Mouse (Mus musculus): ENCODE measurements at regions not wholly inside any gene's neighbourhood (a gene's known extent, or its start where the extent isn't known, plus 50 kb on each side); places are given as distances from the start of the nearest gene placed in this dataset.

GRCm38 (mm10) chr2:75456272-75456671, 202.8 kb upstream of the Hnrnpa3 start:
- DNase-seq (ENCODE audit: low spot score) = no peak
- WGBS = 50% methylated on average over 1 of the region's 1 CpGs
- no peak overlapping the region for H3K4me3 ChIP-seq
- no peaks in the 10 kb centered on the region for H3K9me3 ChIP-seq
- H3K27ac ChIP-seq = no peak overlapping the region
- no peaks in the 10 kb centered on the region for H3K27me3 ChIP-seq (ENCODE audit: insufficient read depth, poor library complexity, severe bottlenecking)
- H3K4me1 ChIP-seq = no peaks in the 10 kb centered on the region
- H3K36me3 ChIP-seq = no peaks in the 10 kb centered on the region

GRCm38 (mm10) chr2:75457423-75457822, 201.6 kb upstream of the Hnrnpa3 start:
- Histone ChIP-seq H3K9me3 (no peaks in the 10 kb centered on the region), H3K4me1 (no peaks in the 10 kb centered on the region), H3K36me3 (no peaks in the 10 kb centered on the region), H3K27ac (no peak overlapping the region), H3K4me3 (no peak overlapping the region), H3K27me3 (ENCODE audit: insufficient read depth, poor library complexity, severe bottlenecking) (no peaks in the 10 kb centered on the region)
- DNase-seq (ENCODE audit: low spot score) = no peak
- 86% methylated on average over 3 of the region's 3 CpGs for WGBS

DNA sequence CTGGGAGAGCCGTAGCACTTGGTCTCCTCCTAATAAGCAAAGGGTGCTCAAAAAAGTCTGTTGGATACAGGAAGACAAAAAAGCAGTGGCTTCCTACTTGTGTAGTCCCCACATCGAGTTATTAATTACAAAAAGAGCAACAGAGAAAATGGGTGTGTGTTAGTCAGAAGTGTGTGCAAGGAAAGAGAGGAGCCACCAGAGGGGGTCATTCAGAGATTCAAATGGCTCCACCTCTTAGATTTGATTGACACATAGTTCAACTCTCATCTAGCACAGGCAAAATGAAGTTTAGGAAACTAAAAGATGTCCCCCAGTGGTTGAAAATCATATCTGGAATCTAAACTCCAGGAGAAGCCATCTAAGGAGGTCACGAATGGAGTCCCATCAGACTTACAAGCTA, 200.2 kb upstream of the Hnrnpa3 start:
- Histone ChIP-seq H3K27me3 (ENCODE audit: insufficient read depth, poor library complexity, severe bottlenecking) (no peaks in the 10 kb centered on the region), H3K4me3 (no peak overlapping the region), H3K27ac (no peak overlapping the region), H3K36me3 (no peaks in the 10 kb centered on the region), H3K4me1 (no peaks in the 10 kb centered on the region), H3K9me3 (no peaks in the 10 kb centered on the region)
- WGBS = 84% methylated on average over 3 of the region's 3 CpGs
- DNase-seq (ENCODE audit: low spot score) = no peak

- Histone ChIP-seq H3K9me3 (no peaks in the 10 kb centered on the region), H3K36me3 (no peaks in the 10 kb centered on the region), H3K4me3 (no peak overlapping the region), H3K27me3 (ENCODE audit: insufficient read depth, poor library complexity, severe bottlenecking) (no peaks in the 10 kb centered on the region), H3K4me1 (no peaks in the 10 kb centered on the region), H3K27ac (no peak overlapping the region)
- DNase-seq (ENCODE audit: low spot score) = no peak
- WGBS = 84% methylated on average over 5 of the region's 5 CpGs
Measured at GRCm38 (mm10) chr2:75460419-75460818, 198.6 kb upstream of the Hnrnpa3 start.

GRCm38 (mm10) chr2:75461019-75461418, 198.0 kb upstream of the Hnrnpa3 start:
- WGBS = 80% methylated on average over 5 of the region's 5 CpGs
- Histone ChIP-seq H3K36me3 (no peaks in the 10 kb centered on the region), H3K4me1 (no peaks in the 10 kb centered on the region), H3K4me3 (no peak overlapping the region), H3K27me3 (ENCODE audit: insufficient read depth, poor library complexity, severe bottlenecking) (no peaks in the 10 kb centered on the region), H3K9me3 (no peaks in the 10 kb centered on the region), H3K27ac (no peak overlapping the region)
- no peak for DNase-seq (ENCODE audit: low spot score)

GRCm38 (mm10) chr2:75461421-75461991, 197.6 kb upstream of the Hnrnpa3 start:
- no peaks in the 10 kb centered on the region for H3K27me3 ChIP-seq (ENCODE audit: insufficient read depth, poor library complexity, severe bottlenecking)
- WGBS = 81% methylated on average over 10 of the region's 10 CpGs

DNA sequence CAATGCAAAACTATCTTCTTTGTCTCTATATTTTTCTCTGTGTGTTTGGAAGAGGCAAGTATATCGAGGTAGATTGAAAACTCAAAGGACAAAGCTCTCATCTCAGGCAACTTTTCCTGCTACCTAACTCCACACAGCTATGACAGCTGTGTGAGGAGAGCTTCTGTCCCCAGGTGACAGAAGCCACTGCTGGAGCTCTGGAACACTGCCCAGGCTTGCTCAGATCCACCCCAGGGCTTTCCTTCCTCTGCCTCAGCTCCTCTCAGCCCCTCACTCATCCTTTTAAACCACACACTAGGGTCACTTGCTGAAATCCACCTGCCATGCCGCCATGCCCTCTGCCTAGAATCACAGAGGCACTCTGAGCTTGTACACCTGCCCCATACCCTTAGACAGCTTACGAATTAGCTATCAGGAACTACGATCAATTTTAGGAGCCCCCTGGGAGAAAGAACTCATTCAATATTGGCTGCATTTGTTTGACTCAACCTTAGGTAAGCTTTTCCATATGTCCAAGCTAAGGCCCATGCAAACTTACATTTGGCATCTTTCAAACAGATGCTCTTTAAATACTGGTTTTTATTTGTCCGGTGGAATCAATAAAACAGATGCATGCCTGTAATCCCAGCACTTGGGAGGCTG, 196.9 kb upstream of the Hnrnpa3 start:
- H3K36me3 ChIP-seq = no peaks in the 10 kb centered on the region
- no peak overlapping the region for H3K4me3 ChIP-seq
- DNase-seq (ENCODE audit: low spot score) = no peak
- H3K4me1 ChIP-seq = no peaks in the 10 kb centered on the region
- no peak overlapping the region for H3K27ac ChIP-seq
- no peaks in the 10 kb centered on the region for H3K27me3 ChIP-seq (ENCODE audit: insufficient read depth, poor library complexity, severe bottlenecking)
- no peaks in the 10 kb centered on the region for H3K9me3 ChIP-seq
- WGBS = 83% methylated on average over 5 of the region's 5 CpGs

More at GRCm38 (mm10) chr2:75461421-75461991, 197.6 kb upstream of the Hnrnpa3 start:
- no peaks in the 10 kb centered on the region for H3K9me3 ChIP-seq
- DNase-seq (ENCODE audit: low spot score) = no peak
- H3K27ac ChIP-seq = no peak overlapping the region
- no peaks in the 10 kb centered on the region for H3K36me3 ChIP-seq
- no peak overlapping the region for H3K4me3 ChIP-seq
- H3K4me1 ChIP-seq = no peaks in the 10 kb centered on the region

DNA sequence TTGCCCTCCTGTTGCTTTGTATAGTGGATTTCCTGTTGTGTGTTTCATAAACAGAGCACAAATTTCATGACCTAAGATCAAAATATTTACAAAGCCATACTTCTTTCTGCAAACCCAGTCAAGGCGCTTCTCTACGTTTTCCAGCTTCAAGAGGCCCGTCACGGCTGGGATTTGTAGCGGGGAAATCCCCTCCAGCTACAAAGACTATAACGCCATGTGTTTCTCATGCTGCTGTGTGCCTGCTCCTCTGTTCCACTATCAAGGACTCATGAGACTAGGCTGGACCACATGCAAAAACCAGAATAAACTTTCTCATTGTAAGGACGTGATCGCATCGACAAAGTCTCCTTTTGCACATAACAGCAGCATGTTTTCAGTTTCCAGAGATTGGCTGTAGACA, 196.0 kb upstream of the Hnrnpa3 start:
- no peaks in the 10 kb centered on the region for H3K27me3 ChIP-seq (ENCODE audit: insufficient read depth, poor library complexity, severe bottlenecking)
- H3K4me3 ChIP-seq = no peak overlapping the region
- H3K9me3 ChIP-seq = no peaks in the 10 kb centered on the region
- no peaks in the 10 kb centered on the region for H3K36me3 ChIP-seq
- H3K27ac ChIP-seq = no peak overlapping the region
- DNase-seq (ENCODE audit: low spot score) = no peak
- 85% methylated on average over 9 of the region's 9 CpGs for WGBS
- no peaks in the 10 kb centered on the region for H3K4me1 ChIP-seq

DNA sequence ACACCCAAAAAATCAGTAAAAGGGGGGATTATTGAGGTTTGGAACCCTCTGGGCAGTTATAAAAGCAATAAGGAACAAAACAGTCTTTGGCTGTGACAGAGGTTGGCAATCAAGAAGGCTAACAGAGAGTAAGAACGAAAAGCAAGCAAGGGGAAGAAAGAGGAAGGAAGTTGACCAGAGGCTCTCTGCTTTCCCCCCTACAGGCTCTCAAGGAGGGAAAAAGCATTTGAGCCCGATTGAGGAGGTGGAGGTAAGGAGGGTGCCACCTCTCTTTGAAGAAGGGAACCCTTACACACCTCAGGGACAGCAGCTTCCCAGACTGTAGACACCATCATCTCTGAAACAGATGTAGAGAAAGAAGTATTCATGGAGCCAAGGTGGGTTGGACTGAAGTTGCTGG, 194.6 kb upstream of the Hnrnpa3 start:
- peaks cover 2% of the 10 kb centered on the region; the same call in 1 of the 2 replicates for H3K4me1 ChIP-seq
- no peak overlapping the region for H3K27ac ChIP-seq
- DNase-seq (ENCODE audit: low spot score) = no peak
- no peaks in the 10 kb centered on the region for H3K9me3 ChIP-seq
- WGBS = 47% methylated on average over 2 of the region's 2 CpGs
- H3K36me3 ChIP-seq = no peaks in the 10 kb centered on the region
- no peak overlapping the region for H3K4me3 ChIP-seq
- H3K27me3 ChIP-seq (ENCODE audit: insufficient read depth, poor library complexity, severe bottlenecking) = no peaks in the 10 kb centered on the region

- 70% methylated on average over 8 of the region's 8 CpGs for WGBS
- H3K4me1 ChIP-seq = peaks cover 12% of the 10 kb centered on the region
- no peaks in the 10 kb centered on the region for H3K36me3 ChIP-seq
- DNase-seq (ENCODE audit: low spot score) = no peak
- no peak overlapping the region for H3K4me3 ChIP-seq
- no peaks in the 10 kb centered on the region for H3K9me3 ChIP-seq
- no peak overlapping the region for H3K27ac ChIP-seq
- H3K27me3 ChIP-seq (ENCODE audit: insufficient read depth, poor library complexity, severe bottlenecking) = no peaks in the 10 kb centered on the region
Measured at GRCm38 (mm10) chr2:75468851-75469250, 190.2 kb upstream of the Hnrnpa3 start.

DNA sequence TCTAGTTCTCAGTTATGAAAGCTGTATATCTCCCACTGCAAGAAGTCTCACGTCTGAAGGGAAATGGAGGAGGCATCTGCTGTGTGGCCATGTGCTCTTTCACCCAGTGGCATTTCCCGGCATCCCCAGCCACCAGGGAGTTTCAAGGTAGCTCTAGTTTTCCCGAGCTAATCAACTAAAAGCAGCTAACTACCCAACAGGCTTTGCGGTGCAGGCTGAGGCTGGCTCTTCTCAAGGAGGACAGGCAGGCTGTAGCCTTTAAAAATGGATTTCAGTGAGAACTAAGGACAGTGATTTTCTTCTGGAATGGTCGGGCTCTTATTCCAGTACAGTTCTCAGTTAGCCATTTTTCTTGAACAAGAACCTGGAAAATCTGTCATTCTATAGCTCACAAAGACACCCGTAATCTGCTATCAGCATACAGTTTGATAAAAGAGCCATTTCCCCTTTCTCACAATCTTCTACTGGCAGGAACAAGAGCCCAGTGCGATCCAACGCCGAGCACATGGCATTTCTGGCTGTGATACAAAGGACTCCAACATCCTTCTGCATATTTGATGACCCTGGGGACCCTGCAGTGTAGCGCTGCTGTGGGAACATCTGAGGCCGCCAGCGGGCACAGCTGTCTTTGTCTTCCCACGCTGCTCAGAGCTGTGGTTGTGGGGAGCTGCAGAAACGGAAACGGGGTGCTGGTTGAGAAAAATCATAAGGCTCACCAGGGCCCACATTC, 188.9 kb upstream of the Hnrnpa3 start:
- no peak for DNase-seq (ENCODE audit: low spot score)

GRCm38 (mm10) chr2:75470688-75471054, 188.4 kb upstream of the Hnrnpa3 start:
- Histone ChIP-seq H3K27me3 (ENCODE audit: insufficient read depth, poor library complexity, severe bottlenecking) (no peaks in the 10 kb centered on the region), H3K4me1 (peaks cover 15% of the 10 kb centered on the region), H3K9me3 (no peaks in the 10 kb centered on the region), H3K4me3 (no peak overlapping the region), H3K27ac (peak overlapping the region; percentile 80), H3K36me3 (no peaks in the 10 kb centered on the region)
- no peak for DNase-seq (ENCODE audit: low spot score)
- WGBS = 54% methylated on average over 9 of the region's 9 CpGs

More for the DNA sequence above, 188.9 kb upstream of the Hnrnpa3 start:
- Histone ChIP-seq H3K27me3 (ENCODE audit: insufficient read depth, poor library complexity, severe bottlenecking) (no peaks in the 10 kb centered on the region), H3K27ac (peak overlapping the region; percentile 80), H3K36me3 (no peaks in the 10 kb centered on the region), H3K4me3 (0 out of 2 replicates have a peak overlapping the region, but pooled peaks have one; percentile 15), H3K4me1 (peaks cover 12% of the 10 kb centered on the region), H3K9me3 (no peaks in the 10 kb centered on the region)
- WGBS = 30% methylated on average over 15 of the region's 15 CpGs

DNA sequence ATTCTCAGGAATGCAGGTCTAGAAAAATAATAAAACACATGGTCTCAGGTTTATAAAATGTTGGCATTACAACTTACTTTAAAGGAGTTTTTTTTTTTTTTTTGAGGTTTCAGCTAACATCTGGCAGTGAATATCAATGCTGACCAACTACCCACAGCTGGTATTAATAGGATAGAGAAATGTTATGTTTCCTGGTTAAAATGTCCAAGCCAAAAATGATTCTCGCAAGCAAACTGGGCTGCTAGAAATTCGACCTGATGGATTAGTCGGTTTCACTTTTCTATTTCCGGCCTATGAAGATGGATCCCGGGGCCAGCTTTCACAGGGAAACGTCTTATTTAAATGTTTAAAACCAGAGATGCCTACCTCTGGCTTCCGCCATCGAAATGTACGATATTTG, 186.6 kb upstream of the Hnrnpa3 start:
- Histone ChIP-seq H3K27me3 (ENCODE audit: insufficient read depth, poor library complexity, severe bottlenecking) (no peaks in the 10 kb centered on the region), H3K4me3 (no peak overlapping the region), H3K36me3 (no peaks in the 10 kb centered on the region), H3K9me3 (no peaks in the 10 kb centered on the region), H3K4me1 (peaks cover 15% of the 10 kb centered on the region), H3K27ac (no peak overlapping the region)
- no peak for DNase-seq (ENCODE audit: low spot score)
- 82% methylated on average over 9 of the region's 9 CpGs for WGBS
